Mouse (Mus musculus) lung, adult 2 months (tissue): ENCODE results near the gene Ngrn.

Source experiments
- CTCF ChIP-seq: fragments of 200-500 bp; IDR thresholded peaks from 2 replicates; pipeline ENCODE4 v1.5.1; 2011; ENCODE audit warnings: mild to moderate bottlenecking, low read length, control low read depth; ENCODE audit not compliant: insufficient read depth
- POLR2A ChIP-seq: fragments of 200-500 bp; IDR thresholded peaks from 2 replicates; pipeline ENCODE4 v1.6.1; 2011; ENCODE audit warnings: low read depth, mild to moderate bottlenecking, control low read depth, low read length, borderline replicate concordance; ENCODE audit errors: extremely low read depth

- TF ChIP-seq CTCF (no peak), POLR2A (no peak)
Measured at GRCm38 (mm10) chr7:80307766-80308165, 46.8 kb downstream of the Ngrn start.
